Mouse (Mus musculus): ENCODE data around the gene Ccr8. TPM values are rescaled to one million over a fixed set of nuclear protein-coding genes. Genes with fewer than 3 reads are reported as not detected.

The Ccr8 gene
- polyA plus RNA-seq, 1 experiment from 2014 or later = not detected

GRCm38 (mm10) chr9:120131784-120132288 lies 39.9 kb downstream of the Ccr8 start:
- Histone ChIP-seq H3K79me2 (ENCODE audit: inconsistent target) (peaks cover 17% of the 10 kb centered on the region), H3K4me3 (ENCODE audit: inconsistent target) (no peak overlapping the region), H3K27ac (no peak overlapping the region), H3K36me3 (ENCODE audit: inconsistent target) (peaks cover 27% of the 10 kb centered on the region)
- WGBS (ENCODE audit: missing documents) = 85% methylated on average over 3 of the region's 3 CpGs

- H3K27ac ChIP-seq = no peak overlapping the region
- WGBS (ENCODE audit: missing documents) = 53% methylated on average over 8 of the region's 8 CpGs
These were observed 41.3 kb downstream of the Ccr8 start for GRCm38 (mm10) chr9:120132980-120133754.

GRCm38 (mm10) chr9:120133755-120134475 lies 42.0 kb downstream of the Ccr8 start:
- WGBS (ENCODE audit: missing documents) = 91% methylated on average over 6 of the region's 6 CpGs
- peaks cover 27% of the 10 kb centered on the region for H3K36me3 ChIP-seq (ENCODE audit: inconsistent target)
- H3K27ac ChIP-seq = no peak overlapping the region
- H3K4me3 ChIP-seq (ENCODE audit: inconsistent target) = no peak overlapping the region
- H3K79me2 ChIP-seq (ENCODE audit: inconsistent target) = peaks cover 6% of the 10 kb centered on the region

More at GRCm38 (mm10) chr9:120132980-120133754, 41.3 kb downstream of the Ccr8 start:
- no peak overlapping the region for H3K4me3 ChIP-seq (ENCODE audit: inconsistent target)
- H3K79me2 ChIP-seq (ENCODE audit: inconsistent target) = peaks cover 14% of the 10 kb centered on the region
- peaks cover 27% of the 10 kb centered on the region for H3K36me3 ChIP-seq (ENCODE audit: inconsistent target)

GRCm38 (mm10) chr9:120134529-120135160 lies 42.7 kb downstream of the Ccr8 start:
- 98% methylated on average over 12 of the region's 13 CpGs for WGBS (ENCODE audit: missing documents)
- Histone ChIP-seq H3K79me2 (ENCODE audit: inconsistent target) (no peaks in the 10 kb centered on the region), H3K27ac (no peak overlapping the region), H3K36me3 (ENCODE audit: inconsistent target) (peaks cover 22% of the 10 kb centered on the region), H3K4me3 (ENCODE audit: inconsistent target) (no peak overlapping the region)

GRCm38 (mm10) chr9:120135454-120135853 lies 43.5 kb downstream of the Ccr8 start:
- no peaks in the 10 kb centered on the region for H3K79me2 ChIP-seq (ENCODE audit: inconsistent target)
- WGBS (ENCODE audit: missing documents) = 94% methylated on average over 11 of the region's 11 CpGs
- no peak overlapping the region for H3K27ac ChIP-seq
- peaks cover 14% of the 10 kb centered on the region for H3K36me3 ChIP-seq (ENCODE audit: inconsistent target)
- no peak overlapping the region for H3K4me3 ChIP-seq (ENCODE audit: inconsistent target)

GRCm38 (mm10) chr9:120140652-120141051 lies 48.7 kb downstream of the Ccr8 start:
- H3K79me2 ChIP-seq (ENCODE audit: inconsistent target) = no peaks in the 10 kb centered on the region
- no peak overlapping the region for H3K27ac ChIP-seq
- WGBS (ENCODE audit: missing documents) = 12% methylated on average over 4 of the region's 4 CpGs
- H3K36me3 ChIP-seq (ENCODE audit: inconsistent target) = no peaks in the 10 kb centered on the region
- H3K4me3 ChIP-seq (ENCODE audit: inconsistent target) = no peak overlapping the region

GRCm38 (mm10) chr9:120144474-120144873 lies 52.6 kb downstream of the Ccr8 start:
- Histone ChIP-seq H3K27ac (no peak overlapping the region), H3K36me3 (ENCODE audit: inconsistent target) (no peaks in the 10 kb centered on the region), H3K4me3 (ENCODE audit: inconsistent target) (no peak overlapping the region), H3K79me2 (ENCODE audit: inconsistent target) (no peaks in the 10 kb centered on the region)
- 92% methylated on average over 13 of the region's 13 CpGs for WGBS (ENCODE audit: missing documents)

Other genes with a start within 250 kb of the Ccr8 start
- gene Wdr48, start 197.2 kb upstream of the Ccr8 start, polyA plus RNA-seq (2018) = 25.1 to 40.5 TPM (median 29.3 TPM) in 3 replicates
- 5.6 to 12.2 TPM (median 9.6 TPM) in 3 replicates for gene Gorasp1, start 154.5 kb upstream of the Ccr8 start, polyA plus RNA-seq (2018)
- 0.05 to 0.09 TPM (median 0.06 TPM) in 3 replicates for gene Ttc21a, start 154.5 kb upstream of the Ccr8 start, polyA plus RNA-seq (2018)
- gene Csrnp1, start 107.5 kb upstream of the Ccr8 start, polyA plus RNA-seq (2018) = 5.0 to 8.4 TPM (median 8.0 TPM) in 3 replicates
- gene Xirp1, start 68.5 kb upstream of the Ccr8 start, polyA plus RNA-seq (2018) = not detected in 3 replicates
- gene Cx3cr1, start 22.2 kb upstream of the Ccr8 start, polyA plus RNA-seq (2018) = 0.66 to 3.0 TPM (median 0.75 TPM) in 3 replicates
- 3.5 to 10.7 TPM (median 9.8 TPM) in 3 replicates for gene Slc25a38, start 18.3 kb downstream of the Ccr8 start, polyA plus RNA-seq (2018)
- gene Rpsa, start 35.6 kb downstream of the Ccr8 start, polyA plus RNA-seq (2018) = 581 to 998 TPM (median 592 TPM) in 3 replicates
- gene Mobp, start 57.6 kb downstream of the Ccr8 start, polyA plus RNA-seq (2018) = not detected in 3 replicates
- gene Myrip, start 209.4 kb downstream of the Ccr8 start, polyA plus RNA-seq (2018) = not detected in 3 replicates